Mouse (Mus musculus) adrenal gland, postnatal 4 days (tissue): ENCODE results near the gene Pex7. TPM values are rescaled to one million over a fixed set of nuclear protein-coding genes. Genes with fewer than 3 reads are reported as not detected.

ENCODE experiments used
- DNase-seq, 2 experiments: peaks; one replicate each; pipeline ENCODE4 v3.0.0; 2021 to 2022; ENCODE audit warnings: low spot score in 2 of 2, mixed read lengths in 2 of 2
- total RNA-seq, 2 experiments: library from RNA; stranded (reverse); gene quantifications; 2 replicates each; pipeline ENCODE4 v1.2.3; 2021

Gene Pex7
- total RNA-seq, 2 experiments from 2014 or later, result 40.6 to 41.3 TPM

- DNase-seq, result no peak
Measured at GRCm38 (mm10) chr10:19880437-19880836, 27.1 kb downstream of the Pex7 start.

GRCm38 (mm10) chr10:19879161-19879560, 28.3 kb downstream of the Pex7 start:
- no peak for DNase-seq

GRCm38 (mm10) chr10:19877679-19878078, 29.8 kb downstream of the Pex7 start:
- no peak for DNase-seq

GRCm38 (mm10) chr10:19877257-19877656, 30.2 kb downstream of the Pex7 start:
- DNase-seq, result no peak

- DNase-seq, result no peak
Measured at GRCm38 (mm10) chr10:19876669-19877068, 30.8 kb downstream of the Pex7 start.

GRCm38 (mm10) chr10:19875346-19875745, 32.1 kb downstream of the Pex7 start:
- no peak for DNase-seq

GRCm38 (mm10) chr10:19855597-19856306, 51.7 kb downstream of the Pex7 start:
- DNase-seq, result no peak

- DNase-seq, result no peak
Measured at GRCm38 (mm10) chr10:19853609-19854008, 53.9 kb downstream of the Pex7 start.

- no peak for DNase-seq
Measured at GRCm38 (mm10) chr10:19852776-19853175, 54.7 kb downstream of the Pex7 start.

GRCm38 (mm10) chr10:19850998-19851691, 56.3 kb downstream of the Pex7 start, which contains the start of gene Slc35d3:
Gene Slc35d3 (minus strand): TSS chr10:19851459.
- no peak for DNase-seq

GRCm38 (mm10) chr10:19850544-19850997, 56.9 kb downstream of the Pex7 start:
- DNase-seq, result no peak

GRCm38 (mm10) chr10:19849771-19850365, 57.6 kb downstream of the Pex7 start:
- DNase-seq, result no peak

GRCm38 (mm10) chr10:19848928-19849770, 58.3 kb downstream of the Pex7 start:
- no peak for DNase-seq

- no peak for DNase-seq
Measured at GRCm38 (mm10) chr10:19839836-19840235, 67.7 kb downstream of the Pex7 start.

GRCm38 (mm10) chr10:19835887-19836710, 71.4 kb downstream of the Pex7 start:
- no peak for DNase-seq

GRCm38 (mm10) chr10:19834222-19834621, 73.3 kb downstream of the Pex7 start:
- DNase-seq, result no peak

- DNase-seq, result no peak
Measured at GRCm38 (mm10) chr10:19831072-19831849, 76.2 kb downstream of the Pex7 start.

GRCm38 (mm10) chr10:19820986-19821385, 86.5 kb downstream of the Pex7 start:
- DNase-seq, result no peak

- no peak for DNase-seq
Measured at GRCm38 (mm10) chr10:19818723-19819355, 88.7 kb downstream of the Pex7 start.
